Mouse (Mus musculus): ENCODE data around the gene Zfp740.
"Not testable (repeated sequence)": the region's sequence is repeated elsewhere in the genome, so short reads cannot be mapped to it uniquely, and the experiment has no call there.

The Zfp740 gene

GRCm38 (mm10) chr15:102192820-102193386 lies 10.1 kb upstream of the Zfp740 start:
- DNase-seq (ENCODE audit: low spot score) = peak; percentile 68

GRCm38 (mm10) chr15:102193652-102194051 lies 9.4 kb upstream of the Zfp740 start:
- no peak for DNase-seq (ENCODE audit: low spot score)

DNA sequence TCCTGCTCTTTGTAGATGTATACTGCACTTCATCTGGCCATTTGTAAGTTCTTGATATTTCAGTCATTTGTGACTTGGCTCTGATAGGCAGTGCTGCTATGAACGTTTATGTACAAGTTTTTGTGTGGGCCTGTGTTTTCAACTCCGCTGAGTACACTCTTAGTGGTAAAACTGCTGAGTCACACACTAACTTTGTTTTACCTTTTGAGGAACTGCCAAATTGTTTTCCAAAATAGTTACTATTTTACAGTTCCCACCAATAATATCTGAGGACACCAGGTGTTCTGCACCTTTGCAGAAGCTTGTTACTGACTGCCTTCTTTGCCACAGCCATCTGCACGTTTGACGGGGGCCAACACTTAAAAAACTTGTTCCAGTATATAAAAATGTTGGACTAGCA lies 8.6 kb upstream of the Zfp740 start:
- DNase-seq (ENCODE audit: low spot score) = no peak

DNA sequence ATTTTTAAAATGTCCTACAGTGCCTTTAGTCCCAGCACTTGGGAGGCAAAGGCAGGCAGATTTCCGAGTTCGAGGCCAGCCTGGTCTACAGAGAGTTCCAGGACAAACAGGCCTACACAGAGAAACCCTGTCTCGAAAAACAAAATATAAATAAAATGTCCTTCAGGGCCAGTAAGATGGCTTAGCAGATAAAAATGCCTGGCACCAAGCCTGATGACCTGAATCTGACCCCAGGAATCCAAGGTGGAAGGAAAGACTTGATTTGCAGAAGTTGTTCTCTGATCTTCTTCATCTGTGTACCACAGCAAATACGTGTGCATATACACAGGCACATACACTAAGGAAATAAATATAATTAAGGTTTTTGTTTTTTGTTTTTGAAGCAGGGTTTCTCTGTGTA lies 7.7 kb upstream of the Zfp740 start:
- no peak for DNase-seq (ENCODE audit: low spot score)

DNA sequence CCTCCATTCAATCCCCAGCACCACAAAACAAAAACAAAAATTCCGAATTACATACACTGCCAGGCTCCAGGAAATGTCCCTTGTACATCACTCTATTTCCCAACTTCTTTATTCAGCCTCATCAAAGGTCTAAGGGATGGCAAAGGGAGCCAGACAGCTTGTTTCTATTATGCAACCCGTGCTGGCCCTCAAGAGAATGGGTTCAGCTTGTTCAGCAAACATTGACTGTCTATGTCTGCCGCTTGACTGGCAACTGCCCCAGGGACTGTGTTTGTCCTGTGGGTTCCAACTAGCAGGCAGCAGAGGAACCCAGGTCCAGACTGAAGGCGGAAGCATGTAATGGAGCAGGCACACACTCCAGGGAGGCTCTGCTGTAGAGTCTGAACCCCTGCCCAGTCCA lies 4.2 kb upstream of the Zfp740 start:
- no peak for DNase-seq (ENCODE audit: low spot score)

- no peak for DNase-seq (ENCODE audit: low spot score)
Observed at GRCm38 (mm10) chr15:102203835-102204381, 859 bp downstream of the Zfp740 start.

- DNase-seq (ENCODE audit: low spot score) = no peak
Observed at GRCm38 (mm10) chr15:102204674-102205505, 1.8 kb downstream of the Zfp740 start, which contains the start of gene Csad. Gene Csad, minus strand, starts transcription at chr15:102204724.

DNA sequence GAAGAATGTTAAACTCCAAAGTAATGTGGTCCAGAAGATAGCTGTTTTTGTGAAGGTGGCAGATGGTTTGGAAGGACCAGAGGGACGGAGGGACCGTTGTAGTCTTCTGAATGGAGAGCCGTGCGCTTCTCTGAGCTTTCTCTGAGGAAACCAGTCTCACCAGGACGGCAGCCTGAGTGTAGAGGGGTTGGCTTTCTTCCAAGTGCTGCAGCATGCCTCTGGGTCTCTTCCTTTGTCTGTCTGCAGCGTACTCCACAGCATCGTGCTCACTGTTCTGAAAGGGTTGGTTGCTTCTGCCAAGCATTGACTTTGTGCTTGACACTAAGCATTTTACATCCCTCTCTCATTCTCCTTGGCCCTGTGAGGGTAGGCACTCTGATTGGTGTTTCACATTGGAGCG lies 2.7 kb downstream of the Zfp740 start:
- no peak for DNase-seq (ENCODE audit: low spot score)

DNA sequence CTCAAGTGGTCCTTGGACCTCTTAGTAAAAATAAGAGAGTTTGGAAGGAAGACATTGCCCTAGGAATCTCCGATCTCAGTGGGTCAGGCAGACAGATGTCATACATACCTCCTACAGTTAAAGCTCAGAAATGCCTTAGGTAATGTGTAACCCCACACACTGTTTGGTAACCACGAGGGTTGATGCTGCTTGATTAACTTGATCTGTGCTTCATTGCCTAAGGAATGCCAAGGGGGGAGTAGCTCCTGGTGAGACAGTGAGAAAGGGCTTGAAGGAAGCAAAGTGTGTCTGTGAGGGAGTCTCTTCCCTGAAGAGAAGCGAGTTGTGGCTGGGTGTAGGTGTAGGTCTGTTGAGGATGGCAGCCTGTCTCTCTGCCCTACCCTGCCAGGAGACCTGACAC lies 4.3 kb downstream of the Zfp740 start:
- no peak for DNase-seq (ENCODE audit: low spot score)

- no peak for DNase-seq (ENCODE audit: low spot score)
Observed at GRCm38 (mm10) chr15:102208092-102208561, 5.1 kb downstream of the Zfp740 start.

GRCm38 (mm10) chr15:102209114-102209513 lies 6.1 kb downstream of the Zfp740 start:
- DNase-seq (ENCODE audit: low spot score) = no peak

DNA sequence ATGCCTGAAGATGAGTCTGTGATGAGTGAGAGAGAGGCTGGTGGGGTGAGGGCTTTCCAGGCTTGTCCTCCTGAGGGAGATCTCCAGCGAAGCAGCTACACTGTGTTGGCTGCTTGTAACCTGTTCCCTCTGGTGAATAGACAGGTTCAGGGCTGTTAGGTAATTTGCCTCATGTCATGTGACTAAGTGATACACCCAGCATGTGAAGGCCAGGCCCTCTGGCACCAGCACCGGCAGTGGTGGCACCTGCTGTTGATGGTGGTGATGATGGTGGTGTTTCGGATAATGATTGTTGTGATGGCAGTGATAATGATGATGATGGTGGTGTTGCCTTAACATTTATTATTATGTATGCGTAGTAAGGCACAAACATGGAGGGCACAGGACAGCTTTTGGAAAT lies 7.8 kb downstream of the Zfp740 start:
- no peak for DNase-seq (ENCODE audit: low spot score)

GRCm38 (mm10) chr15:102211895-102212294 lies 8.8 kb downstream of the Zfp740 start:
- no peak for DNase-seq (ENCODE audit: low spot score)

- no peak for DNase-seq (ENCODE audit: low spot score)
Observed at GRCm38 (mm10) chr15:102214132-102214531, 11.1 kb downstream of the Zfp740 start.

GRCm38 (mm10) chr15:102215624-102216023 lies 12.6 kb downstream of the Zfp740 start:
- DNase-seq (ENCODE audit: low spot score) = no peak

DNA sequence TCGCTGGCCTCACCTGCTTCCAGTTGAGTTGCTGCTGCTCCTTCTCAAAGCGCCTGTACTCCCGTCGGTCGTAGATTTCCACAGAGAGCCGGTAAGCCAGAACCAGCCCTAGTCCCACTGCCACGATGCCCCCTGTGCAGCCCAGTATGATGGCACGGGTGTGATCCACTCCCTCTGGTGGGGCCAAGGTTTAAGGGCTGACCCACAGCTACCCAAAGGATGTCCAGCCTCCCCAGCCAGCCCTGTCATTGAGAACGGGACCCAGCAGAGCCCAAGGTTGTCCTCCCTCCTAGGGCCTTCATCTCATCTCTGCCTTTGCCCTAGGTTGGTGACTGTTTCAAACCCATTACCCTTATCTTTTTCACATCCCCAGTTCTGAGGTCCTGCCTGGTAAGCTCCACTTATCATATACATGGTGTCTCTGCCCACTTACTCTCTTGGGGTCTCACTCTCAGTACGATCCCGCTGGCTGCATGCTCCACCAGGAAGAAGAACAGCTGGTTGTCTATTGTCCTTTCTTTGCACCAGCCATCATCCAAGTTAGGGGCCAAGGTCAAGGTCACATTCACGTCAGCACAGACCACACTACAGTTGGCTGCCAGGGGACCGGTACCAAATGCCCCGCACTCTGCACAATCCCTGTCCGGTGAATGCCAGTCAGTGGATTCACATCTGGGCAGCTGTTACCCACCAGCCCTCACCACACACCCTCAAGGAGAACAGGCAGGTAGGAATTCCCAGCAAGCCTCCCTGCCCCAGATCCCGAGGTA lies 13.6 kb downstream of the Zfp740 start:
- DNase-seq (ENCODE audit: low spot score) = no peak

GRCm38 (mm10) chr15:102217325-102217724 lies 14.3 kb downstream of the Zfp740 start:
- no peak for DNase-seq (ENCODE audit: low spot score)

DNA sequence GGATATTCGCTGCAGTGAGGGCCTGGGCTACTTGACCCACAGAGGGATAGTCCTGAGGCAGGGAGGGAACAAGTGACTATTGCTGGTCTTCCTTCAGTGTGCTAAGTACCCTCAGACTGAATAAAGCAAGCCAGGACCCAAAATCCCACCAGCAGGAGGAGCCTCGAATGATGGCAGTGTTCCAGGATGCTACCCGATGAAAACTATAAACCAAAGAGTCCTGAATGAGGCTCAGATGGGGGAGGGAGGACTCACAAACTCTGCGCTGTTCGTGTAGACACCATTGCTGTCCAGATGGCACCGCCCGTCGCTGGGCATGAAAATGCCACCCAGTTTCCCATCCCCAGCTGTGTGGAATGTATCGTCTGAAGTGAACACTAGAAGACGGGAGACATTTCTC lies 19.3 kb downstream of the Zfp740 start:
- no peak for DNase-seq (ENCODE audit: low spot score)

DNA sequence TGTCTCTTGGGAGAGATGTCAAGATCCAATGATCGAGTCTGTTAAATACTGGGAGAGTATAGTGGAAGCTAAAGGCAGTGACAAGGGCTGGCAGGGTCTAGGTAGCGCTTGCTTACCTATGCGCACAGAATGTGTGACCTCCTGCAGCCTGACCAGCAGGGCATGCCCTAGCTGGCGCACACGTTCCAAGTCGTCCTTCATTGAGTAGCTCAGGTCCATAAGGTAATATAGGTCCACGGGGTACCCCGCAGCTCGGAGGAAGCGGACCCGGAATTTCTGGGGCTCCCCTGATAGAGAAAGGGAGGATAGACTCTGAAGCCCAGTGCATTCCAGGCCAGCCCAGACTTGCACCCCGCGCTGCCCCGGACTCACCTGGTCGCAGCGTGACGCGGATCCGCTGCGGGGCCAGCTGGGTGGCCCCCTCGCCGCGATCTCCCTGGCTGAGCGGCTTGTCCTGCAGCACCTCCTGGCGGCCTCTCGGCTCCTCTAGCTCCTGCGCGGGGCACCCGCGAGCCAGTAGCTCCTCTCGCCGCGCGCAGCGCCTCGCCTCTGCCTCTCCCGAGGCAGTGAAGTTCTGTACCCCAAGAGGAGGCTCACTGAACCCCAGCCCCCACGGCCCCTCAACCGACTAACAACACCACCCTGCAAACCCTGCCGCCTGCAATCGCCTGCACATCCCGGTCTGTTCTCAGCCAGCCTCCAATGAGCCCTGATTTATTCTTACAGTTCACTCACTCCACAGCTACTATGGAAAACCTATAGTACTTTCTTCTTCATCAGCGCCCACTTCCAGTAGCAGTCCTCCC lies 21.3 kb downstream of the Zfp740 start:
- peak; percentile 62 for DNase-seq (ENCODE audit: low spot score)

GRCm38 (mm10) chr15:102224992-102225617 lies 22.1 kb downstream of the Zfp740 start:
- no peak for DNase-seq (ENCODE audit: low spot score)

DNA sequence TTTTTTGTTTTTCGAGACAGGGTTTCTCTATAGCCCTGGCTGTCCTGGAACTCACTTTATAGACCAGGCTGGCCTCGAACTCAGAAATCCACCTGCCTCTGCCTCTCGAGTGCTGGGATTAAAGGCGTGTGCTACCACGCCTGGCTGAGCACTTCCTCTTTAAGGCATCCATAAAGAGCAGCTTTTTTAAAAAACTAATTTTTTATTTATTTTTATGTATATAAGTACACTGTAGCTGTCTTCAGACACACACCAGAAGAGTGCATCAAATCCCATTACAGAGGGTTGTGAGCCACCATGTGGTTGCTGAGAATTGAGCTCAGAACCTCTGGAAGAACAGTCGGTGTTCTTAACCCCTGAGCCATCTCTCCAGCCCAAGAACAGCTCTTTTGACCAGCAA lies 22.6 kb downstream of the Zfp740 start:
- not testable (repeated sequence) for DNase-seq (ENCODE audit: low spot score)
